Mouse (Mus musculus) frontal cortex, adult (tissue): Measurements from ENCODE around the gene Gnptg.

ENCODE experiments used
- ATAC-seq: cut with Nextera tagmentation; 2 replicates; pipeline ENCODE4 v1.9.2; 2017; ENCODE audit warnings: mild to moderate bottlenecking, moderate library complexity, mixed read lengths; ENCODE audit not compliant: low TSS enrichment

Gene Gnptg

DNA sequence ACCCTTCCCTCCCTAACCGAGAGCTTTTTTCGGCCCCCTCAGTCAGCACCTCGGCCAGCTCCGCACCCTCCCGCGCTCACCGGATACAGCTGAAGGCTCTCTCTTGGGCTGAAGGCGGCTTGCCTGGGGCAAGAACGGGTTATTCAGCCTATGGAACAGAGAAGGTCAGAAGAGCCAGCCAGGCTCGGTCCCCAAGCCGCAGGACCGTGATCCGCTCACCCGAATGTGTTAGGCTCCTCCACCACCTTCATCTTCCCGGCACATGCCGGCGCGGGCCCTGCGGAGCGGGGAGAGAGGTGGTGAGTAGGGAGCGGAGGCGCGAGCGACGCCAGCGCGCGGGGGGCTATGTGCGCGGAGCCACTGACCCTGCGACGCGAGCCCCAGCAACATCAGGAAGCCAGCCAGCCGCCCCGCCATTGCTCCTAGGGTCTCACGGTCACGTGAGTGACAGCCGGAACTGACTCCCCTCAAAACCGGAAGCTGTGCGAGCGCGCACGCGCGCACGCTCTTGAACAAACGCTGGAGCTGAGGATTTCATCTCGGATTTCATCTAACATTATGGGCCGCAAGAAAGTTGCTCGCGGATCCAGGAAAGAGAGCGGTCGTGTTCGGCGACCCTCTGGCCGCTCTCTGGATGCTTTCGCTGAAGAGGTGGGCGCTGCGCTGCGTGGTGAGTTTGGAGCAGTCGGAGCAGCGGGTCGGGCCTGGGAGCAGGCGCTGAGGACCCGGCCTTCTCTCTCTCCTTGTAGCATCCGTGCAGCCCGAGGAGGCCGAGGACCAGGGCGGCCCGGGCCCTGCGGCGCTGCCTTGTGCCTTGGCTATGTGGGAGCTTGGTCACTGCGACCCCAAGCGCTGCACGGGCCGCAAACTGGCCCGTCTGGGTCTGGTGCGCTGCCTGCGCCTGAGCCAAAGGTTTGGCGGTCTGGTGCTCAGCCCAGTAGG lies at the start of gene Gnptg, which contains the start of gene Tsr3:
Gnptg (minus strand) TSS at position 430 of the 942 bp plus-strand sequence.
Tsr3 (plus strand) TSS at position 476 of the 942 bp plus-strand sequence.
- ATAC-seq = peak; percentile 84; the same call in 1 of the 2 replicates

- ATAC-seq = peak; percentile 64; the same call in 1 of the 2 replicates
These were observed 48.9 kb upstream of the Gnptg start for GRCm38 (mm10) chr17:25288842-25289241.

DNA sequence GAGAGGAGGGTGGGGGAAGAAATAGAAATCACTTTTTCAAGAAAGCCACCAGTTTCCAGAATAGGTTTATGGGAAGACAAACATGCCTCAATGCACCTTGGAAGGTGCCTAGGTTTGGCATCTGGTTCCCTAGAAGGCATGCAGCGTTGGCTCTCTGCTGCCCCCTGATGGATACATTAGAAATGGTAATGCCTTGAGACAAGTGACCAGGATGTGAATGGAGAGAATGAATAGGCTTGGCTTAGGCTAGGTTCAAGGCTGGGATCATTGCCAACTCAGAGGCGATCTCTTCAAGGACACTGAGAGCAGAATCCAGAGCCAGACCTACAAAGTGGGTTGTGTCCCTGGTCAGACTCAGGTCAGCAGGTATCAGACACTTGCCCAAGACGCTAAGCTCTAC lies 45.1 kb upstream of the Gnptg start:
- no peak; the same call in 1 of the 2 replicates for ATAC-seq

DNA sequence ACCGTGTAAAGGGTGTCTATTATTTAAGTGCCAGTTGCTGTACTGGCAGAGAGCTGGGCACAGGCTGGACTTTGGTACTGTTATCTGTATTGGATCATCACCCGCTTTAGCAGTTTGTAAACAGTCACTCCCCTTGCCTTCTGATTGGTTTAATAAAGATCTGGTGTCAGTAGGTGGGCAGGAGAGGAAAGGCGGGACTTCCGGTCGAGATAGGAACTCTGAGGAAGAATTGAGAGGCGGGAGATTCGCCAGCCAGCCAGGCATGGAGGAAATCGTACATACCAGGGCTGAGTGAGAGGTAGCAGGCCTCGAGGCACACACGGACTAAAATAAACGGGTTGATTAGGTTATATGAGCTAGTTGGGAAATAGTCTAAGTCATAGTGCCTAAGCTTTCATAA lies 42.2 kb upstream of the Gnptg start:
- no peak for ATAC-seq

DNA sequence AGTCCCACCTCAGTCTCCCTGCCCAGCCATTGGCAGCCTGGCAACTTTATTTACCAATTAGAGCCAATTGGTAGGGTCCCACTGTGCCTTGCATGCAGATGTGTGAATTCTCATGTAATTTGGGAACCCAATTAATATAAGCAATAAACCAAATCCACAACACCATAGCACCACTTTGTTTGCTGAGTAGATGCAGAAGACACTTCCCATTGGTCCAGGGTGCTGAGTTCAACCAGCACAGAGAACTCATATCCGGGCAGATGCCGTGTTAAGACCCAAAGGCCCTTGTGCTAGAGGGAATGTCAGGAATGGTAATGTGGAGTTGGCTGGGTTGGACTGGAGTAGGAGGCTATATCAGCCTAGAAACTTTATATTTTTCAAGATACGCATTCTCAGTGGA lies 35.9 kb upstream of the Gnptg start:
- no peak for ATAC-seq

DNA sequence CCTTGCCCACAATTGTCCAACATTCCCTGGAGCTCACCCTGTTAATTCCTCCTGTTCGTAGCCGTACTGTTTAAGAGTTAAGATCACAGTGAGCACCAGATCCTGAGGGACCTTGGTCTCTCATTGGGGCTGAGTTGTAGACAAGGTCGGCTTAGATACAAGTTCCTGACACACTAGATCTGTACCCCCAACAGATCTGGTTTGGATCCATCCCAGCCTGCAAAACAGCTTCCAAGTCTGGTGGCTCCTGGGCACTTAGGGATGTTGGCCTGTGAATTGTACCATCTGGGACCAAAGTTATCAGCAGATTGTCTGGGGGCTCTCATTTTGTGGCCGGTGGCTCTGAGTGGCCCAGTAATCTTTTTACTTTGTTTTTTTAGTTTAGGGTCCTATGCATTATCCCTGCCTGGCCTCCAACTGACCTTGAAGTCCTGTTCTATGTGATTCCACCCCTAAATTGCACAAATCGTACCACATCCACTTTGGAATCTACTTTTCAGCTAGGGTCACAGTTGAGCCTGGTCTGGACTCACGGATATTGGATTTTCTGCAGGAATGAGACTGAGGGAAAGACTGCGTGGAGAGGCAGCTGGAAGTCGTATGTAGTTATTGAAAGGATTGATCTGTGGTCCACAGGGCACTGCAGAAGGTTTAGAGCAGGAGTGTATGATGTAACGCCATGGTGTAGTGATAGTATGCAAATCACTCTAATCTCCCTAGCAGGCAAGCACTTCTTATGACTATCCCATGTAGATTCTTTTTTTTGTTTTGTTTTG lies 34.8 kb upstream of the Gnptg start, which contains the start of gene Ube2i:
Ube2i (minus strand) TSS at position 52 of the 776 bp plus-strand sequence.
- ATAC-seq = no peak

DNA sequence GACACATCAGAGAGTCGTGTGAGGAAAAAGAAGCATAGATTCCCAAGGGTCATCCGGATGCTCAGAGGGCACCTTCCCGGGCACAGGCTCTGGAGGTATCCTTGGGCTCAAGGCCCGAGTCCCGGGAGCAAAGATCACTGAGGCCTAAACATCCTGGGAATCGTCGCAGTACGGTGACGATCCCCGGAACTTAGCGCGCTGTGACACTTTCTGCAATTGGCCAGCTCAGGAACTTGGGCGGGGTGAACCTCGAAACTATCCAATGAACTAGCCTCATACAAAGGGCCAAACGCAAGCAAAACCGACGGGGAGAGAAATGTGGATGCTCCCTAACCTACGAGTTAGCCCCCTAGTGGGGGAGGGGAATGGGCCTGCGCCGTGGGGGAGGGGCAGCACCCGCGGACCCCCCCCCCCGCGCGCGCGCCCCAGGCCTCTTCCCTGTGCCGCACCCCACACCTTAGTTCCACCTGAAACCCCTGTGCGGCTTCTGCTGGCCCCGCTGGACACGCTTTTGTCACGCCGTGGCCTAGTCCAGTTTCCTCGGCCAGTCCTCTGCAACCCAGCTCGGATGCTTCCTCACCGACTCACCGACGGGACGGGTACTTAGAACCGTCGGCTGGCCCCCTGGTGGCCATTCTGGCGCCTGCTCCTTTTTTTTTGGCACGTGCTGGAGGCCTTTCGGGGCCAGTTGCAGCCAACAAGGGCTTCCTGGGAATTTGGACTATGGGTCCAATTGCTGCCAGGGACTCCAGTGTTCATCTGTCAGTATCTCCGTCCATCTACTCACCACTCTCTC lies 34.0 kb upstream of the Gnptg start:
- peak; percentile 76 for ATAC-seq

- ATAC-seq = peak; percentile 83
These were observed 33.2 kb upstream of the Gnptg start for GRCm38 (mm10) chr17:25272951-25273705.

DNA sequence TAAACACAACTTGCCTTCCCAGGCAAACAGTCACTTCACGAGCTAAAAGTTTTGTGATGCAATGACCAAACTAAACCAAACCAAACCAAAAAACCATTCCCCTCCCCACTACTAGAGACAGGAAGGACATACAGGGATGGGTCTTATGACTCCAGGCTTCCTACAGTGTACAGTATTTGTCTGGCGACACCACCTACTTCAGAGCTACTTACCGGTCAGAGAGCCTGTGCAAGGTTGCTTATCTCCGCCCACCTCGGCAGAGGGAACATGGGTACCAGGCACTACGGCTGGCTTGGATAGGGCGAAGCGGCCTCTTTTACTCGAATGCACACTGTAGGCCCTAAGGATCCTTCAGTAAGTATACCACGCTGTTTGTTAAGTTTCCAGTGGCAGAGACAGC lies 32.4 kb upstream of the Gnptg start:
- no peak for ATAC-seq

GRCm38 (mm10) chr17:25270795-25271335 lies 30.9 kb upstream of the Gnptg start:
- ATAC-seq = no peak

GRCm38 (mm10) chr17:25264453-25264852 lies 24.5 kb upstream of the Gnptg start:
- ATAC-seq = peak; percentile 69; the same call in 1 of the 2 replicates

DNA sequence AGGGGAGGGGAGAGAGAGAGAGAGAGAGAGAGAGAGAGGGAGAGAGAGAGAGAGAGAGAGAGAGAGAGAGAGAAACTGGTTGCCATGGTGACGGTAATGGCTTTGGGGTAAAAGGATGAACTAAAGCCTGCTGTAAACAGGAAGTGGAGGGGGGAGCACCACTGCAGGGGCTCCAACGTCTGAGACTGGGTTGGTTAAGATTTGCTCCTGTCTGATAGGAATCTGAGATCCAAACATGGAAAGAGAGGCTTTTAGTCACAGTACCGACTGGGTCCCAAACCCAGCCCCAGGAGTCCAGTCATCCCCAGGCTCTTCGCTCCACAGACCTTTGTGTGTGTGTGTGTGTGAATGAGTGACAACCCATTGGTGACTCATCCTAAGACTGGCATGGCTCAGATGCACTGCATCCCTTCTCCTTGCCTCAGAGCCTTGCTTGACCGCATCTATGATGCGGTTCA lies 17.9 kb upstream of the Gnptg start:
- no peak for ATAC-seq

DNA sequence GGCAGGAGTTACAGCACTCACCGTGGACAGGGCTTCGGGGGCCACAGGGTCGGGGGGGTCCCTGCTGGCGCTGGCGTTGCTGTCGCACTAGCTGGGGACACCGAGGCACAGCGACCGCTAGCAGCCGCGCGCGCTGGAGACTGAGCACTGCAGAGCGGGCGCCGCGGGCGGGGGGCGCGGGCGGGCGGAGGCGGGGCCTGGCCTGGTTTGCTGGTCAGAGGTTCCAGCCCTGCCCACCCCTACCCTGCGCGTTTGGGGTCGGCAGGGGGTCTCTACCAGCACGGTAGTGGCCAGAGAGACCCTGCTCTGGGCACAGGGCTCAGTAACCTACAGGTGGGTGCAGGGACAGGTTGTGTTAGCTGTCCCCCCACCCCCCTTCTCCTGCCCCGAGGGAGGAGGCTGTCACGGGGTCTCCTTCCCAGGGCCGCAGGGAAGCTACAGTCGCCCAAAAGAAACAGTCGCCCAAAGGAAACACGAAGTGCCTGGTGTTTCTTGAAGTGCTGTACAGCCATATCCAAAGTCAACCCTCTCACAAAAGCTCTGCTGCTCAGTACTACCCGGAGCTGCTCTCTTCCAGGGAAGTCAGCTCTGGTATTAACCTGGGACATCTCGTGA lies 16.3 kb upstream of the Gnptg start, which contains the start of gene Baiap3:
Baiap3 (minus strand) TSS at position 225 of the 615 bp plus-strand sequence.
- no peak for ATAC-seq

- ATAC-seq = no peak
These were observed 15.2 kb upstream of the Gnptg start for GRCm38 (mm10) chr17:25255110-25255509.

DNA sequence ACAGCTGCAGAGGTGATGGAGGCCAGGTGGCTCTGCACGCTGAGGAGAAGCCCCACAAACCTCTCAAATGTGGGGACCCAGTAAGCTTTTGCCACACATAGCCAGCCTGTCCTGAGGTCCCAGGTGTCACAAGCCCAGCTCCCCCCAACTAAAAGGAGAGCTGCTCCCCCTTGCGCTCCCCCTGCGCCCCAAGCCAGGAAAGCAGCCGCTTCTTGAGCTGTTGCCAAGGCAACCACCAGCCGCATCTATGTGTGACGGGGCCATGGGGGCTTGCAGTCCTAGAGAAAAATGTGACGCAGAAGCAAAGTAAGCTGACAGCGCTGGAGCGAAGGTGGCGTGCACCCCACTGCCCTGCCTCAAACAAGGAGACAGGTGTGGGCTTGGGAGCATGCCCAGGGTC lies 13.8 kb upstream of the Gnptg start:
- ATAC-seq = no peak

DNA sequence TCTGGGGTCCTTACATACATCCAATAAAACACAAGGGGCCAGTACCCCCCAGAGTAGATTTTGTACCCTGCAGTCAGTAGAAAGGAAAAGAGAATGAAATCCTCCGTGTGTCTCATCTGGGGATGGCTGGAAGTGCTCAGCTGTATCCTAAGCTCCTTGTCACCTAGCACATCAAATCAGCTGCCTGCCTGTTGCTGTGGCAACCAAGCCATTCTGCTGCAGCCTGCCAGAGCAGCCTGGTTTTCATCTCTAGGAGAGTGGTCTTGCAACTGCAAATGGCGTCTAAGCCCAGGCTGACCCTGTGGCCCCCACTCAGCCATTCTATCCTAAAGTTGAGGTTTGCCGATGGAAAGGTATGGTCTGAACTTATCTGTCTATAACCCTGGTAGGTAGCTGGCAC lies 12.7 kb upstream of the Gnptg start:
- ATAC-seq = no peak

DNA sequence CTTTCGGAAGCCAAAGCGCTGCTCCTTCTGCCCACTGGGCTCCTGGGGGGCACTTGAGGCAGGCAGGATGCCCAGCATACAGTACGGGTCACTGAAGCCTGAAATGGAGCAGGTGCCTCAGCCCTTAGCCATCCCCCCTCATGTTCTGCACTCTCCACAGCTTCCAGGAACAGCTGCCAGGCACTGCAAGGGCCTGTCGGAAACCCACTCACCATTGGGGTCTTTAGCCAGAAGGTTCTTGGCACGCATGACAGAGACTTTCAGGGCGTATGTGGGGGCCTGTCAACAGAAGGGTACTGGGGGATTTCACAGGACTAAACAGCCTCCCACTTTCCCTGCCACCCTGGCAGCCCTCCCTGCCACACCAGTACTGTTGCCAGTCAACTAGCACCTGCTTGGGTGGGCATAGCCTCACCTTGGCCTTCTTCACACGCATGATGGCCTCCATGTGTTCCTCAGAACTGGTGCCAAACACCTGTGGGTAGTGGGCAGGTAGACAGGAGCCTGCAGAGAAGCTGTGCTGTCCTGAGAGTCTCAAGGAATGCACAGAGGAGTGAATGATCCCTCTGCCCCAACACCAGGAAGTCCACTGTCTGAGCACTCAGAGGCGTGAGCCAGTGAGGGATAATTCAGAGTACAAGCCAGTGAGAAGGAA lies 10.4 kb upstream of the Gnptg start:
- ATAC-seq = no peak

DNA sequence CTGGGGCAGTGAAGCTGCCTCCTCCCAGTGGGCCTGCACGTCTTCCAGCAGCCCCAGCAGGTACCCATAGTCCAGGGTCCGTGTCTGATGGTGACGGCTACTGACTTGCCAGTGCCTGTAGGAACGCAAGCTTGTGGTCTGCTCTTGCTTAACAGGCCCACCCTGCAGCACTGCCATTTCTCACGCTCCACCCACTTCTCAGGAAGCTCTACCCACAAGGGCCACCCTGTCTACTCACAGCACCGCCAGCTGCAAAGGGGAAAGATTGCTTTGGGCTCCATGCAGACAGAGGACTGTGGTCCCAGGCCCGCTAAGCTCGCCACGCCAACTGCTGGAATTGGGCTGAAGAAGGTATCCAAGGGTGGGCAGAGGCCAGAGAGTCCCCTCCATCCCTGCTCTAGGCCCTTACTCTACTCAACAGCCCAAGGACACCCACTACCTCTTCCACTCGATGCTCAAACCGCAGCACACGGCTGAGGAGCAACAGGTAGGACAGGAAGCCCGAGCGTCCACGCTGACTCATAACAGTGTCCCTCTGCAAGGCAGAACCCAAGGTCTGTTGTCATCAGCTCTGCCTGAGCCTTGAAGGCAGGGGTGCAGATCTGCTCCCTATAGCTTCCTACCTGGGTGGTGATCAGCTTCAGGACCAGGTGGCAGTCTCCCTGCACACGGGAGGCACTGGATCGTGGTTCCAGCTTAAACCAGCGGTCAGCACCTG lies 8.3 kb upstream of the Gnptg start:
- no peak for ATAC-seq

DNA sequence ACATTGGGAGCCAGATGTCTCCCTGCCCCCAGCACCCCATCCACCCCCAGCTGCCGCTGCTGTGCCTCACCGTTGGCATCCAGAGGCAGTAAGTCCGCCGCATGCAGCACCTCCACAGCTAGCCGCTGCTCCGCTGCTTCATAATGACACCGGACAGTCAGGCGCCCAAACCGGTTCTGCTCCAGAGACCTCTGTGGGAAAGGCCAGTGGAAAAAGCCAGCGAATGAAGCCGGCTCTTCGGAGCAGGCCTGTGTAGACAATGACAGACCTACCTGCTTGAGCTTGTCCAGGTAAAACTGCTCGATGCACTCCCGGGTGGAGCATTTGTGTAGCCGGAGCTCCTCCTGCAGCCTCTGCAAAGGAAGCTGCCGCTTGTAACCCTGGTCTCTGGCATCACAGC lies 4.3 kb upstream of the Gnptg start:
- no peak for ATAC-seq
